Mouse (Mus musculus): Measurements from ENCODE around the gene Xrcc4. TPM values are rescaled to one million over a fixed set of nuclear protein-coding genes. Genes with fewer than 3 reads are reported as not detected.

Gene Xrcc4
- total RNA-seq, 2 experiments from 2014 or later, result 12.4 to 17.7 TPM

- DNase-seq, result peak; percentile 73
- intact Hi-C loops (cut with DNase I), result loop anchor here (5.0 to 10.0 kb wide), 2 partner anchors 346 to 574 kb away; partner anchors contain the start of genes Tmem167 and Xrcc4
These were observed 348.3 kb downstream of the Xrcc4 start for GRCm38 (mm10) chr13:89741116-89741551.

- intact Hi-C loops (cut with DNase I), result loop anchor here (5.0 to 10.0 kb wide), 2 partner anchors 347 to 574 kb away; partner anchors contain the start of genes Tmem167 and Xrcc4
- DNase-seq, result peak; percentile 87
These were observed 348.9 kb downstream of the Xrcc4 start for GRCm38 (mm10) chr13:89740243-89741115.

DNA sequence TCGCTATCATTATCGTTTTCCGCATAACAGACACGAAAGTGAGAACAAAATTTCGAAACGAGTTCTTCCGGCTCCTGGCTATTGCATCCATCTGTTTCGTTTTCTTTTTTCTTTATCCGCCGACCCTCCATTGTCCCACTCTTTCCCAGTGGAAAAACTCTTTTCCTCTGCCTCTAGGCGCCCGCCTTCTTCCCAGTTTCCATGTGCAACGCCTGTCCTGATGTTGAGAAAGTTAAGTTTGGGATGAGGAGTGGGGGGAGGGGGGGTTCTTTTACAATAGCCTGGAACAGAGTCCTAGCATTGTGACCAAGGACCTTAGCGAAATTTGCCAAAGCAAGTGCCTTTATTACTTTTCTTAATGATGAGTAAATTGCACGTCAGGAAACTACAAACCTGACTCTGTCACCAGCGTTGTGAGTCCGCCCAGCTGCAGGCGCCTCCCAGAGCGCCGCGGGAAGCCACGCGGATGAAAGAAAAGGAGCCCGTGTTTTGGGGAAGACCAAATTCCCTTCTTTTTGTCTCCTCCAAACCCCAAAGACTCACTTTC, 349.6 kb downstream of the Xrcc4 start:
- no peak for DNase-seq
- intact Hi-C loops (cut with DNase I), result loop anchor here (5.0 to 10.0 kb wide), 3 partner anchors 348 to 1103 kb away; partner anchors contain the start of genes Tmem167 and Xrcc4

DNA sequence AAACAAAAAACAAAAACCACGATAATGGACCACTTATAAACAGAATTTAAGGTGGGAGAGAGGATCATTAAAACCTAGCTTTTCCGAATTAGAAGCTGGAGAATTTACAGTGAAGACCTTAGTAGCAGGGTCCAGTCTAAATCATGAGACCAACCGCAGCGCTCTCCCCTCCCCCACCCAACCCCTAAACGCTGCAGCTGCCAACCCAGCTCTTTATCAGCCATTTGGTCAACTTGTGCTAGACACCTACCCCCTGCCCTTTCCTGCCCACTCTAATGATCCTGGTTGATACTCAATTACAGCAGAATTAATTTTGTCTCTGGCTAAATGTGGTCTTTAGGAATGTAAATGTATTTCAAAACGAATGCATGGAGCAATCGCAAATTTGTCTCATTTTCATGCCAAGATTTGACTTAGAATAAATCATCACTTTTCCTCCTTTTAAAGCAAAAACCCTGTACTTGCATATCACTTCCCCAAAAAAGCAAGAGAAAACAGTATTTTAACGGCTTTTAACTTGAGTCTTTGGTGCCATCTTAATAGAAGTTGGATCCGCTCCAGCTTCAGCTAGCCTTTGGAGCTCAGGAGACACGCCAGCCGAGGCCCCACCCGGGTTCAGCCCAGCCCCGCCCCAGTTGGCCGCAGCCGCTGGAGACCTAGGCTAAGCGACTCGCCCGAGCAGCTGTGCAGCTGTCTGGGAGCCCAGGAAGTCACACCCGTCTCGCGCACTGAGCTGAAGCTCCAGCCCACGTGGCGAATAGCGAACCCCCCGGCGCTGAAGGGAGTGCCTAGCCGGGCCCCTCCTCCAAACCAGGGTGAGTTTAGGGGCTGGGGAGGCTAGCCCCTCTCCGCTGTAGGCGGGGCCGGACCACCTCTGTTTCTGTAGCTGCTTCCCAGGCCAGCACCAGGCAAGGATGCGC, 350.4 kb downstream of the Xrcc4 start:
- intact Hi-C loops (cut with DNase I), result loop anchor here (5.0 kb wide), 1 partner anchor 1103 kb away; no protein-coding TSS in a partner anchor

GRCm38 (mm10) chr13:89738275-89738674, 351.1 kb downstream of the Xrcc4 start:
- intact Hi-C loops (cut with DNase I), result loop anchor here (5.0 kb wide), 1 partner anchor 1104 kb away; no protein-coding TSS in a partner anchor
- DNase-seq, result no peak

More for the DNA sequence above, 350.4 kb downstream of the Xrcc4 start:
- peak; percentile 81 for DNase-seq

GRCm38 (mm10) chr13:89735111-89735510, 354.3 kb downstream of the Xrcc4 start:
- DNase-seq, result no peak
- intact Hi-C loops (cut with DNase I), result loop anchor here (5.0 kb wide), 1 partner anchor 1107 kb away; no protein-coding TSS in a partner anchor

DNA sequence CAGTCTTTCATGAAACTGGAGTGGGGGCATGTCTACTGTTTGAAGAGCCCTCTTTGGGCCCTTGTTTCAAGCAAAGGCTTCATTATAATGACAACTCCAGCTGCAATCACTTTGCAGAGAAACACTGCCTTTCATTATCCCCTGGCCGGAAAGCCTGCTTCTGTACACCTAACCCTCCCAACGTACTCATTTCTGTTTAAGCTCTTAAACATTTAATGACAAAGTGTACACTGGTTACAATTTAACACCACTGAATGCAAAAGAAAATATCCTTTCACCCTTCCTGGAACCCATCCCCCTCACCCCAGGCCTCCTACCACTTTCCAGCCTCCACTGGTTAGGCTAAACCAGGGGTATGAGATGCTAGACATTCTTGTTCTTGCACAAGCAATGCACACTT, 362.9 kb downstream of the Xrcc4 start:
- DNase-seq, result no peak
- intact Hi-C loops (cut with DNase I), result no loop called here

Other genes starting within 250 kb of the Xrcc4 start
- gene Tmem167, start 485 bp downstream of the Xrcc4 start, total RNA-seq (2021), result 10 to 100 TPM; 34.8 to 38.9 TPM